Mouse (Mus musculus) thymus, postnatal 4 days (tissue): ENCODE results near the gene Gcm1.

Experiments used
- DNase-seq: peaks from one replicate; pipeline ENCODE4 v3.0.0; 2021

Gcm1 gene

GRCm38 (mm10) chr9:78051677-78052076, at the start of gene Gcm1:
Gene Gcm1 (plus strand): TSS chr9:78051924.
- DNase-seq = no peak

DNA sequence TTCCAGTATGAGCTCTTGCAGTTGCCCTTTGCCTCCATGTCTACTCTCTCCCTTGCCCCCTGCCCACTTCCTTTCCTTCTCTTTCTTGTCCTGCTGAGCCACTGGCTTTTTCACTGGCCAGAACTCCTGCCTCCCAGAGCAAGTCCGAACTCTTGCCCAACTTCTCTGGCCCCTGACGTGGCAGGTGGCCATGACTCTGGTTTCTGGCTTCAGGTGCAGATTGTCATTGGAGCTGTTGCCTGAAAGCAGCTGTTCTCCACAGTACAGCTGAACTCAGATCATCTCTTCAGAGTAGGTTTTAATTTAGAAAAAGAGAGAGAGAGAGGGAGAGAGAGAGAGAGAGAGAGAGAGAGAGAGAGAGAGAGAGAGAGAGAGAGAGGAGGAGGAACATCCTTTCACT, 48.4 kb upstream of the Gcm1 start:
- no peak for DNase-seq

- DNase-seq = peak; percentile 78
Measured at GRCm38 (mm10) chr9:78005481-78005880, 46.2 kb upstream of the Gcm1 start.

- peak; percentile 88 for DNase-seq
Measured at GRCm38 (mm10) chr9:78006209-78007001, 45.3 kb upstream of the Gcm1 start.

GRCm38 (mm10) chr9:78009382-78009781, 42.3 kb upstream of the Gcm1 start:
- no peak for DNase-seq

DNA sequence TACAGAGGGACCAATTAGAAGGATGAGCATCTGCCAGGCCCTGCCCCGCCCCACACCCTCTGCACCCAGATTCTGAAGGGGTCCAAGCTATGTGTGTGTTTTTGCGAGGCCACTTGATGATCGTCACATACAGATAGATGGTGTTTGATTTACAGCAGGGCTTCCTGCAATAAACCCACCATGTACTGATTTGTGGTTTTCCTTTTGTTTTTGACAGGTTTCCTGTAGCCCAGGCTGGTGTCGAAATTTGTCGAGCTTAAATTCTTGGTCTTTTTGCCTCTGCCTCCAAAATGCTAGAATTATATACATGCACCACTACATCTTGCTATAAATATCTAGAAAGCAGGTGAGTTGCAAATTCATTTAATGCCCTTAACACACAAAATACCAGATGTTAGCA, 41.5 kb upstream of the Gcm1 start:
- no peak for DNase-seq

GRCm38 (mm10) chr9:78010707-78011106, 41.0 kb upstream of the Gcm1 start:
- no peak for DNase-seq

- no peak for DNase-seq
Measured at GRCm38 (mm10) chr9:78012066-78012465, 39.7 kb upstream of the Gcm1 start.

DNA sequence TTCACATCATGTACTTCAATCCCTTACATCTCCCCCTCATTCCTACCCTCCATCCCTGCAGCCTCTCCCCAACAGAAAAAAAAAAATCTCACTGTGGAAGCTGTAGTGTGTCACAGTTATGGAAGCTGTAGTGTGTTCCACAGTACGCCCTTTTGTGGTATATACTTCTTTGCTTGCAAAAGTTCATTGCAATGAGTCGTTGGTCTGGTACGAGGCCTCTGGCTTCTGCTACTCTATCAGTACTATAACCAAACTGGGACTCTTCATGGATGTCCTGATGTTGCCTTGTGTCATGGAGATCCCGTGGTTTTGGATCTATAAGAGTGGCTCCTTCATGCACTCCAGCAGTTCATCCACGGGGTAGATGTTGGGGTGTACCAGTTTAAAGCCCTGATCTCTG, 39.0 kb upstream of the Gcm1 start:
- no peak for DNase-seq

GRCm38 (mm10) chr9:78013813-78014212, 37.9 kb upstream of the Gcm1 start:
- DNase-seq = no peak

DNA sequence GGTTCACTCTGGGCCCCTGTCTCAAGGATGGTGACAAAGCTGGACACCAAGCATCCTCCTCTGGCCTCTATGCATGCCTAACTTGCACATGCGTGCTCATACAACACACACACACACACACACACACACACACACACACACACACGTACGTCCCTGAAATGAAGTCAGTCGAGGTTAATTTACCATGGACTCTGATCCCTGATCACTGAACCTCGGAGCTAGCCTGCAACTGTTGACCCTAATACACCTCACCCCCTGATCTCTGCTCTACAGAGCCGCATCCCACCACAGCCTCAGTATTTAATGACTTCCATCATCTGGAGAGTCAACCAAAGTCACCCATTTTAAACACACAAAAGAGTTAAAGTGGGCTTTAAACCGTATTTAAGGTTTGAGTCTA, 35.9 kb upstream of the Gcm1 start:
- no peak for DNase-seq

GRCm38 (mm10) chr9:78016288-78016687, 35.4 kb upstream of the Gcm1 start:
- no peak for DNase-seq

DNA sequence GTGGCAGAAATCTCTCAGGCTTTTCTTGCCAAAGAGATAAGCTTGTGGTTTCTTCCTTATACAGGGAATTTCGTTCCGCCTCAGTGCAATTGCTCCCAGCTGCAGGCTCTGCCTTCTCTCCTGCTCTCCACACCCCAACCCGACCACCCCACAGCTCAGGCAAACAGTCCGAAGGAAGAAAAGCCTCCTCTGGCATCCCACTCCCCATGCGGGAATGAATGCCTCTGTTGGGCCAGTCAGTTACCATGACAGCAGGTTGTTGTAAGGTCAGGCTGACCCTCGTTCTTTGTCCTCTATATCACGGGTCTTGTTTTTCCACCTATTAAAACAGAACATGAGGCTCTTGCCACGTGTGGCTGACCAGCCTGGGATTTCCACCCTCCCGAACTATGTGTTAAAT, 30.5 kb upstream of the Gcm1 start:
- DNase-seq = no peak

- DNase-seq = no peak
Measured at GRCm38 (mm10) chr9:78022187-78022945, 29.4 kb upstream of the Gcm1 start.

- DNase-seq = peak; percentile 75
Measured at GRCm38 (mm10) chr9:78024823-78025222, 26.9 kb upstream of the Gcm1 start.

DNA sequence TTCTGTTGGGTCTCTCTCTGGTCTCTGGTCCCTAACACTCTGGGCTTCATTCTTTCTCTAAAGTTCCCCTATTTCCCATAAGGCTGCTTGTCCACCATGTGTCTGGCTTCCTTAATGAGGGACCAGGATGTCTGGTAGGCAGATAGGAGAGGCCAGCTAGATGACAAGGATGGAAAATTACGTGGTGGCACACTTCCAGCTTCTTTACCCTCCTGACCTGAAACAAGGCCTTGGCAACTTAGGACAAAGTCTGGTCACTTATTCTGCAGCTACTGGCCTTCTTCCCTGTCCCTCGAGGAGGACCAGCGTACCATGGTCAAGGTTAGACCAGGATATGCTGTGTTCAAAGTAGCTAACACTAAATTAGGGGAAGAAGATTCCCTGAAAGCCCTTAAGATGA, 24.6 kb upstream of the Gcm1 start:
- no peak for DNase-seq

- DNase-seq = no peak
Measured at GRCm38 (mm10) chr9:78030835-78031456, 20.8 kb upstream of the Gcm1 start.

GRCm38 (mm10) chr9:78032930-78033329, 18.8 kb upstream of the Gcm1 start:
- no peak for DNase-seq

- DNase-seq = no peak
Measured at GRCm38 (mm10) chr9:78035296-78035695, 16.4 kb upstream of the Gcm1 start.

DNA sequence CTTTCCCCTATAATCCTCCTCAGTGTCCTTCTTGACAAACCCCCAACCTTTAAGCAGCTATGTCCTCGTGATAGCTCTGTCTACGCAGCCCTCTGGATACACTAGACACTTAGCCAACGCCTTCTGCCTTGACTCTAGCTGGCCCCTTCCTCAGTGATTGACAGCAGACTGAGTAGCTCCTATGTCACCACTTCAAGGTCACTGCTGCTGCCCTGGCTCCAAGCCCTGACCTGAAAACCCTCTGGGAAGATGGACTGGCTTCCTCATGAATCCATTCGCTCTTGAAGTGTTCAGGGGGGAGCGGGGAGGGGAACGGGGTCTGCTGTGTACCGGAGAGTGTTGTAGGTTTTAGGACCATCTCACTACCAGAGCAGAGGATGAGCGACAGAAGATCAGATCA, 15.9 kb upstream of the Gcm1 start:
- DNase-seq = no peak

DNA sequence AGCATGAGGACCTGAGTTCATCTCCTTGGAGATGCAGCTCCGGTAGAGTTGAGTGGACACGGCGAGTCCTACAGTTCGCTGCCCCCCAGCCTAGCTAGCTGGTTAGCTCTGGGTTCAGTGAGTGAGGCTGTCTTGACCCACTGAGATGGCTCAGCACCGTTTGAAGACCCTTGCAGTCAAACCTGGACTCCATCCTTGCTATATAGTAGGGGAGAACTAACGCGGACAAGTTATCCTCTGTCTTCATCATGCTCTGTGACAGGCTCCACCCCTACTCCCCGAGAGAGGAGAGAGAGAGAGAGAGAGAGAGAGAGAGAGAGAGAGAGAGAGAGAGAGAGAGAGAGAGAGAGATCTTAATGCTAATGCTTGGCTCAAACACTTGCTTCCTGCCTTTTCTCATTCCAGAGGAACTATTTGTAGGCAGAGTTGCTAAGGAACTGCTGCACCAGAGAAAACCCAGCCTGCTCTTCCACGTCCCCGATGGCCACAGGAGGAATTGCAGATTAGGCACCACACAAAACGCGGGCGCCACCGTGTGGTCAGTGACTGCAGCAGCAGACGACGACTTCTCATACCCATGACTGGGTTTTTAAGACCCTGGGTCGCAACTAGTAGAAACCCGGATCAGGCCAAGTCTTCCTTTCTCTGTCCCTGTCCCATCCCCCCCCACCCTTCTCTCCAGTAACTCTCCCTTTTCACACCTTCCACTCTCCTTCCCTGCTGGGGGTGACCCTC, 12.8 kb upstream of the Gcm1 start:
- DNase-seq = peak; percentile 86

- no peak for DNase-seq
Measured at GRCm38 (mm10) chr9:78045171-78045570, 6.6 kb upstream of the Gcm1 start.

DNA sequence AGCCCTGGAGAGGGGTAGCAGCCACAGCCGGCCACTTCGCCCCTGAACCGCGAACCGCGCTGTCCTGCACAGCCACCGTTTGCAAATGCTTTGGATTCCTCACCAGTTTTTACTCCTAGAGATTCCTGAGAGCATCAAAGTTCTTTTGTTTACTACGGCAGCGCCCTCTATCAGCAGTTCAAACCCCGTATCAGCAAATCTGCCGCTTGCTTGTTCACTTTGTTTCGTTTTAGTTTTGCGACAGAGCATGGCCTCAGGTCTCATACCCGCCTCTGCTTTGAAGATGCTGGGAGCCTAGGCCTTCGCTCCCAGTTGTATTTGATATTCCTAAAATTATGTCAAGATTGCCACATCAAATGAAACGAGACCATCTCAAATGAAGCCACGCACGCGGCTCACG, 5.0 kb upstream of the Gcm1 start:
- peak; percentile 62 for DNase-seq
